Mouse (Mus musculus) ES-Bruce4 (cell line): ENCODE measurements around the gene Robo2. TPM values are rescaled to one million over a fixed set of nuclear protein-coding genes. Genes with fewer than 3 reads are reported as not detected.

ENCODE experiments used
- H3K27ac ChIP-seq: 2 replicates; pipeline ENCODE4 v1.5.1; 2012; ENCODE audit warnings: low read length, inconsistent platforms; ENCODE audit not compliant: insufficient read depth
- H3K27me3 ChIP-seq: 2 replicates; pipeline ENCODE4 v1.6.1; 2012; ENCODE audit warnings: mild to moderate bottlenecking, low read length, inconsistent platforms; ENCODE audit not compliant: control insufficient read depth, poor library complexity, insufficient read depth, severe bottlenecking
- H3K36me3 ChIP-seq: 2 replicates; pipeline ENCODE4 v1.6.1; 2012; ENCODE audit warnings: inconsistent platforms, mild to moderate bottlenecking, low read length, moderate library complexity; ENCODE audit not compliant: control insufficient read depth, poor library complexity, insufficient read depth, severe bottlenecking
- H3K4me1 ChIP-seq: one replicate; pipeline ENCODE4 v1.8.1; 2011; ENCODE audit warnings: low read length; ENCODE audit not compliant: control insufficient read depth, insufficient read depth
- H3K4me3 ChIP-seq: 2 replicates; pipeline ENCODE4 v1.5.1; 2011; ENCODE audit warnings: low read depth, mild to moderate bottlenecking, low read length
- H3K9ac ChIP-seq: 2 replicates; pipeline ENCODE4 v1.6.1; 2012; ENCODE audit warnings: low read depth, mild to moderate bottlenecking, inconsistent platforms; ENCODE audit not compliant: poor library complexity, severe bottlenecking
- H3K9me3 ChIP-seq: replicated peaks from 2 replicates; pipeline ENCODE4 v1.6.1; 2012; ENCODE audit warnings: mild to moderate bottlenecking, low read length, inconsistent platforms; ENCODE audit not compliant: control insufficient read depth, poor library complexity, insufficient read depth, severe bottlenecking
- CTCF ChIP-seq: IDR thresholded peaks from one replicate; pipeline ENCODE4 v1.8.1; 2011; ENCODE audit warnings: low read depth, low read length
- EP300 ChIP-seq: IDR thresholded peaks from 2 replicates; pipeline ENCODE4 v1.6.1; 2011; ENCODE audit warnings: low read depth, low read length; ENCODE audit not compliant: insufficient read depth
- POLR2A ChIP-seq: IDR thresholded peaks from one replicate; pipeline ENCODE4 v1.8.1; 2011; ENCODE audit warnings: low read length; ENCODE audit not compliant: insufficient read depth
- polyA plus RNA-seq: library from polyadenylated mRNA; stranded (reverse); fragments of >200 nt; gene quantifications from 2 replicates; pipeline ENCODE4 v1.2.4, GENCODE M21; 2011; ENCODE audit warnings: low read depth; ENCODE audit not compliant: missing spikeins, insufficient read depth, insufficient read length

Gene Robo2
- polyA plus RNA-seq, 1 experiment: 0.91 TPM

GRCm38 (mm10) chr16:74172673-74173072 is 239.0 kb downstream of the Robo2 start:
- H3K4me1 ChIP-seq: no peaks in the 10 kb centered on the region
- H3K27me3 ChIP-seq: no peaks in the 10 kb centered on the region
- H3K9me3 ChIP-seq: no peaks in the 10 kb centered on the region
- TF ChIP-seq EP300 (no peak), CTCF (no peak), POLR2A (no peak)
- H3K27ac ChIP-seq: no peak overlapping the region
- no peak overlapping the region for H3K9ac ChIP-seq
- no peak overlapping the region for H3K4me3 ChIP-seq
- H3K36me3 ChIP-seq: no peaks in the 10 kb centered on the region

GRCm38 (mm10) chr16:74169642-74170041 is 242.0 kb downstream of the Robo2 start:
- Histone ChIP-seq H3K27me3 (no peaks in the 10 kb centered on the region), H3K4me1 (no peaks in the 10 kb centered on the region), H3K36me3 (no peaks in the 10 kb centered on the region), H3K27ac (no peak overlapping the region), H3K9me3 (no peaks in the 10 kb centered on the region), H3K9ac (no peak overlapping the region), H3K4me3 (no peak overlapping the region)
- TF ChIP-seq POLR2A: no peak
- TF ChIP-seq EP300: no peak
- TF ChIP-seq CTCF: no peak

- Histone ChIP-seq H3K4me3 (no peak overlapping the region), H3K27ac (no peak overlapping the region), H3K4me1 (no peaks in the 10 kb centered on the region), H3K9me3 (no peaks in the 10 kb centered on the region), H3K36me3 (no peaks in the 10 kb centered on the region), H3K9ac (no peak overlapping the region), H3K27me3 (no peaks in the 10 kb centered on the region)
- TF ChIP-seq EP300 (no peak), POLR2A (no peak), CTCF (no peak)
Observed at GRCm38 (mm10) chr16:74169121-74169520, 242.5 kb downstream of the Robo2 start.

- Histone ChIP-seq H3K4me3 (no peak overlapping the region), H3K27me3 (no peaks in the 10 kb centered on the region), H3K27ac (no peak overlapping the region), H3K36me3 (no peaks in the 10 kb centered on the region), H3K9me3 (no peaks in the 10 kb centered on the region), H3K4me1 (no peaks in the 10 kb centered on the region), H3K9ac (no peak overlapping the region)
- TF ChIP-seq CTCF (no peak), EP300 (no peak), POLR2A (no peak)
Observed at GRCm38 (mm10) chr16:74167832-74168231, 243.8 kb downstream of the Robo2 start.

GRCm38 (mm10) chr16:74162041-74162440 is 249.6 kb downstream of the Robo2 start:
- H3K4me1 ChIP-seq: no peaks in the 10 kb centered on the region
- no peaks in the 10 kb centered on the region for H3K9me3 ChIP-seq
- no peak overlapping the region for H3K27ac ChIP-seq
- TF ChIP-seq POLR2A: no peak
- no peak for TF ChIP-seq EP300
- TF ChIP-seq CTCF: no peak
- H3K4me3 ChIP-seq: no peak overlapping the region
- H3K36me3 ChIP-seq: no peaks in the 10 kb centered on the region
- no peaks in the 10 kb centered on the region for H3K27me3 ChIP-seq
- H3K9ac ChIP-seq: no peak overlapping the region

- TF ChIP-seq POLR2A (no peak), EP300 (no peak), CTCF (no peak)
- H3K27me3 ChIP-seq: no peaks in the 10 kb centered on the region
- no peak overlapping the region for H3K4me3 ChIP-seq
- H3K27ac ChIP-seq: no peak overlapping the region
- no peak overlapping the region for H3K9ac ChIP-seq
- H3K9me3 ChIP-seq: no peaks in the 10 kb centered on the region
- no peaks in the 10 kb centered on the region for H3K4me1 ChIP-seq
- no peaks in the 10 kb centered on the region for H3K36me3 ChIP-seq
Observed at GRCm38 (mm10) chr16:74159189-74159588, 252.4 kb downstream of the Robo2 start.
